In genomic region chr8:124098953-124099622, GRCm38 (mm10) we compare ENCODE assay signal across 8 mouse cellular contexts.
DNase-seq lines count a peak whose midpoint lies in the region; ATAC-seq and TF ChIP-seq lines count a peak whose summit lies in the region.

No protein-coding gene starts in this region.

- peak overlapping the region; percentile 38; the same call in 1 of the 2 replicates for H3K27ac ChIP-seq in intestine, embryonic 14.5 days (ENCODE audit: low read depth)
- no peak overlapping the region for H3K27ac ChIP-seq in intestine, postnatal 0 days (ENCODE audit: low read depth, low read length)
- H3K27ac ChIP-seq in midbrain, embryonic 15.5 days = peak overlapping the region; percentile 72

- ATAC-seq in intestine, embryonic 14.5 days (replicated peaks; ENCODE audit: low FRiP score, low TSS enrichment, low read depth) = peak; percentile 91
- no peak for ATAC-seq in intestine, postnatal 0 days
- peak; percentile 95 for ATAC-seq in midbrain, embryonic 15.5 days (replicated peaks)

- H3K4me1 ChIP-seq in intestine, embryonic 14.5 days (replicated peaks; ENCODE audit: control insufficient read depth, insufficient read depth, low read length) = peaks cover 11% of the 10 kb centered on the region; the same call in 1 of the 2 replicates
- H3K4me1 ChIP-seq in intestine, postnatal 0 days (replicated peaks; ENCODE audit: control insufficient read depth, insufficient read depth, low read length) = no peaks in the 10 kb centered on the region
- peaks cover 13% of the 10 kb centered on the region for H3K4me1 ChIP-seq in midbrain, embryonic 15.5 days

- 18% methylated on average over 11 of the region's 11 CpGs for WGBS in intestine, embryonic 14.5 days
- WGBS in intestine, postnatal 0 days = 32% methylated on average over 11 of the region's 11 CpGs
- WGBS in midbrain, embryonic 15.5 days = 8% methylated on average over 11 of the region's 11 CpGs

- 0 out of 2 replicates have a peak overlapping the region, but pooled peaks have one; percentile 17 for H3K9ac ChIP-seq in intestine, embryonic 14.5 days (ENCODE audit: low read length)
- H3K9ac ChIP-seq in intestine, postnatal 0 days (ENCODE audit: low read depth, low read length) = no peak overlapping the region
- H3K9ac ChIP-seq in midbrain, embryonic 15.5 days = no peak overlapping the region

- peak overlapping the region; percentile 16; the same call in 1 of the 2 replicates for H3K4me2 ChIP-seq in intestine, embryonic 14.5 days (ENCODE audit: low read length)
- no peak overlapping the region for H3K4me2 ChIP-seq in intestine, postnatal 0 days (replicated peaks; ENCODE audit: low read depth)
- peak overlapping the region; percentile 8; the same call in 1 of the 2 replicates for H3K4me2 ChIP-seq in midbrain, embryonic 15.5 days

- H3K9me3 ChIP-seq in intestine, embryonic 14.5 days (ENCODE audit: control insufficient read depth, low read length) = 0 out of 2 replicates have a peak, but pooled peaks cover 3% of the 10 kb centered on the region
- H3K9me3 ChIP-seq in intestine, postnatal 0 days (ENCODE audit: control insufficient read depth) = no peaks in the 10 kb centered on the region
- H3K9me3 ChIP-seq in midbrain, embryonic 15.5 days = no peaks in the 10 kb centered on the region

- no peak for TF ChIP-seq CTCF in intestine, postnatal 0 days (IDR thresholded peaks at IDR 0.05; ENCODE audit: low read depth)

- no peaks in the 10 kb centered on the region for H3K27me3 ChIP-seq in intestine, embryonic 14.5 days (replicated peaks; ENCODE audit: control insufficient read depth, insufficient read depth, low read length)
- H3K27me3 ChIP-seq in intestine, postnatal 0 days (replicated peaks; ENCODE audit: control insufficient read depth, insufficient read depth, low read length) = no peaks in the 10 kb centered on the region
- no peaks in the 10 kb centered on the region for H3K27me3 ChIP-seq in midbrain, embryonic 15.5 days (replicated peaks)

- no peaks in the 10 kb centered on the region for H3K36me3 ChIP-seq in intestine, embryonic 14.5 days (ENCODE audit: control insufficient read depth, insufficient read depth, low read length)
- H3K36me3 ChIP-seq in intestine, postnatal 0 days (ENCODE audit: control insufficient read depth, insufficient read depth) = no peaks in the 10 kb centered on the region
- no peaks in the 10 kb centered on the region for H3K36me3 ChIP-seq in midbrain, embryonic 15.5 days (replicated peaks)

- no peak overlapping the region for H3K4me3 ChIP-seq in intestine, embryonic 14.5 days (ENCODE audit: low read depth, low read length)
- H3K4me3 ChIP-seq in intestine, postnatal 0 days (ENCODE audit: low read depth, low read length) = no peak overlapping the region
- no peak overlapping the region for H3K4me3 ChIP-seq in midbrain, embryonic 15.5 days

- peak; percentile 75 for DNase-seq in intestine, embryonic 14.5 days (ENCODE audit: low spot score)
- peak; percentile 52 for DNase-seq in brain, adult 2 months (ENCODE audit: low read depth, low spot score)
- DNase-seq in forelimb bud, embryonic 11.5 days (ENCODE audit: low read depth, low spot score) = peak; percentile 83
- no peak for DNase-seq in B cell, adult 2 months
- DNase-seq in adrenal gland, adult 18-20 months (ENCODE audit: low spot score in 2 of 2) = no peak
- no peak for DNase-seq in adipocyte (ENCODE audit: low spot score)

Comparison
In these comparisons a context has a peak if more than half of its experiments do, and no peak if none do; other contexts are left out.
1. DNase-seq: peak in intestine, embryonic 14.5 days (single experiment), brain, adult 2 months (single experiment) and forelimb bud, embryonic 11.5 days (single experiment); none in B cell, adult 2 months (0 of 2), adrenal gland, adult 18-20 months (0 of 2) and adipocyte (single experiment).